Mouse (Mus musculus) ES-Bruce4 (cell line): ENCODE data around the gene Nubp1. TPM values are rescaled to one million over a fixed set of nuclear protein-coding genes. Genes with fewer than 3 reads are reported as not detected.

Experiments
- H3K27ac ChIP-seq: 2 replicates; pipeline ENCODE4 v1.5.1; 2012; ENCODE audit warnings: low read length, inconsistent platforms; ENCODE audit not compliant: insufficient read depth
- H3K27me3 ChIP-seq: 2 replicates; pipeline ENCODE4 v1.6.1; 2012; ENCODE audit warnings: mild to moderate bottlenecking, low read length, inconsistent platforms; ENCODE audit not compliant: control insufficient read depth, poor library complexity, insufficient read depth, severe bottlenecking
- H3K36me3 ChIP-seq: 2 replicates; pipeline ENCODE4 v1.6.1; 2012; ENCODE audit warnings: inconsistent platforms, mild to moderate bottlenecking, low read length, moderate library complexity; ENCODE audit not compliant: control insufficient read depth, poor library complexity, insufficient read depth, severe bottlenecking
- H3K4me1 ChIP-seq: one replicate; pipeline ENCODE4 v1.8.1; 2011; ENCODE audit warnings: low read length; ENCODE audit not compliant: control insufficient read depth, insufficient read depth
- H3K4me3 ChIP-seq: 2 replicates; pipeline ENCODE4 v1.5.1; 2011; ENCODE audit warnings: low read depth, mild to moderate bottlenecking, low read length
- H3K9ac ChIP-seq: 2 replicates; pipeline ENCODE4 v1.6.1; 2012; ENCODE audit warnings: low read depth, mild to moderate bottlenecking, inconsistent platforms; ENCODE audit not compliant: poor library complexity, severe bottlenecking
- H3K9me3 ChIP-seq: replicated peaks from 2 replicates; pipeline ENCODE4 v1.6.1; 2012; ENCODE audit warnings: mild to moderate bottlenecking, low read length, inconsistent platforms; ENCODE audit not compliant: control insufficient read depth, poor library complexity, insufficient read depth, severe bottlenecking
- CTCF ChIP-seq: IDR thresholded peaks from one replicate; pipeline ENCODE4 v1.8.1; 2011; ENCODE audit warnings: low read depth, low read length
- EP300 ChIP-seq: IDR thresholded peaks from 2 replicates; pipeline ENCODE4 v1.6.1; 2011; ENCODE audit warnings: low read depth, low read length; ENCODE audit not compliant: insufficient read depth
- POLR2A ChIP-seq: IDR thresholded peaks from one replicate; pipeline ENCODE4 v1.8.1; 2011; ENCODE audit warnings: low read length; ENCODE audit not compliant: insufficient read depth
- polyA plus RNA-seq: library from polyadenylated mRNA; stranded (reverse); fragments of >200 nt; gene quantifications from 2 replicates; pipeline ENCODE4 v1.2.4, GENCODE M21; 2011; ENCODE audit warnings: low read depth; ENCODE audit not compliant: missing spikeins, insufficient read depth, insufficient read length

Nubp1 gene
- polyA plus RNA-seq, 1 experiment, result 25.7 TPM

GRCm38 (mm10) chr16:10432387-10432786 lies 20.6 kb downstream of the Nubp1 start:
- H3K4me3 ChIP-seq, result no peak overlapping the region
- H3K27me3 ChIP-seq, result no peaks in the 10 kb centered on the region
- no peak overlapping the region for H3K9ac ChIP-seq
- TF ChIP-seq POLR2A, result no peak
- no peak for TF ChIP-seq CTCF
- TF ChIP-seq EP300, result no peak
- H3K36me3 ChIP-seq, result no peaks in the 10 kb centered on the region
- H3K9me3 ChIP-seq, result no peaks in the 10 kb centered on the region
- no peak overlapping the region for H3K27ac ChIP-seq
- no peaks in the 10 kb centered on the region for H3K4me1 ChIP-seq

DNA sequence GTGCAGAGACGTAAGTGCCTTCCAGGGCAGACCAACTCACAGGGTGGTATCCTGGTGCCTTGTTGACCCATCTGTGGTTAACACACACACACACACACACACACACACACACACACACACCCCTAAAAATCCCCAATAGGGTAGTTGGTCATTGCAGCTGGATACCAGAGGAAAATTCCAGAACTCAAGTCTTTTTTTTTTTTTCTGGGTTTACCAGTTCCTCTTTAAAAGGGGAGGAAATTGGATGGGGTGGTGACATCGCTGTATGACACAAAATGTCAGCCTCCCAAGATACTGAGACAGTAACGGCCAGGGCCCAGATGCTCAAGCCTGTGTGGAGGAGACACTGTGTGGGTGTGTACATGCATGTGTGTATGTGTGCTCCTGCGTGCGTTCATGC lies 21.6 kb downstream of the Nubp1 start:
- Histone ChIP-seq H3K4me1 (no peaks in the 10 kb centered on the region), H3K9ac (no peak overlapping the region), H3K36me3 (no peaks in the 10 kb centered on the region), H3K27me3 (no peaks in the 10 kb centered on the region), H3K27ac (no peak overlapping the region), H3K4me3 (no peak overlapping the region), H3K9me3 (no peaks in the 10 kb centered on the region)
- TF ChIP-seq POLR2A (no peak), CTCF (no peak)

- Histone ChIP-seq H3K36me3 (no peaks in the 10 kb centered on the region), H3K9ac (no peak overlapping the region), H3K27ac (no peak overlapping the region), H3K27me3 (no peaks in the 10 kb centered on the region), H3K4me3 (no peak overlapping the region), H3K9me3 (no peaks in the 10 kb centered on the region), H3K4me1 (no peaks in the 10 kb centered on the region)
- no peak for TF ChIP-seq CTCF
- TF ChIP-seq POLR2A, result no peak
- no peak for TF ChIP-seq EP300
Measured at GRCm38 (mm10) chr16:10436166-10436565, 24.4 kb downstream of the Nubp1 start.

- H3K4me3 ChIP-seq, result no peak overlapping the region
- no peak overlapping the region for H3K27ac ChIP-seq
- no peaks in the 10 kb centered on the region for H3K4me1 ChIP-seq
- H3K36me3 ChIP-seq, result no peaks in the 10 kb centered on the region
- TF ChIP-seq POLR2A (no peak), EP300 (no peak), CTCF (no peak)
- no peaks in the 10 kb centered on the region for H3K9me3 ChIP-seq
- H3K27me3 ChIP-seq, result no peaks in the 10 kb centered on the region
- no peak overlapping the region for H3K9ac ChIP-seq
Measured at GRCm38 (mm10) chr16:10438055-10438454, 26.3 kb downstream of the Nubp1 start.

DNA sequence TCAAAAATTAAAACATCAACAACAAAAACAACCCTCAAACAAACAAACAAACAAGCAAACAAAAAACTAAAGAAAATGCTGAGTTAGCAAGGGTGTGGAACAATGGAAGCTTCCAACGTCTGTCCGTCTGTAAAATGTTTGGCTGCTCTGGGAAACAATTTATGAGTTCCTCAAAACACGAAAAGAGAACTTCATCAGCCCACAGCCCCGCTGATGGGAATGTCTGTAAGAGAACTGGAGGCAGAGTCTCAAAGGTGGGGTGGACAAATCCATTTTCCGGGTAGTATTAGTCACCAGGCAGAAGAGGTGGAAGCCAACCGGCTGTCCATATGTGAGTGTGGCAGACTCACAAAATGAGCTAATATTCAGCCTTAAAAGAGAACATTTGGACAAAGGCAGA lies 29.6 kb downstream of the Nubp1 start:
- Histone ChIP-seq H3K27ac (no peak overlapping the region), H3K4me3 (no peak overlapping the region)

DNA sequence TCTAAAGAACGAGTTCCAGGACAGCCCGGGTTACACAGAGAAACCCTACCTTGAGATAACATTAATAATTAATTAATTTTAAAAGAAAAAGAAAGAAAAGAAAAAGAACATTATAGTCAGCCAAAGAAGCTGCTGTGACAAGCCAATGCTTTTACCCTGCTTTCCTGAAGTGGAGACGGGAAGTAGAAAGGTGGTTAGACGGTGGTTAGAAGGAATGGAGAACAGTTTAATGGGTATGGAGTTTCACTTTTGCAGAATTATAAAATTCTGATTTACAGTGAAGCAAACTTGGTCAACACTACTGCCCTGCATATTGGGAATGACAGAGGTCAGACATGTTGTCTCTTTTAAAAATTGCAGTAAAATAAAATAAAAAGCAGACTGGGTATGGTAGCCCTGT lies 30.0 kb downstream of the Nubp1 start:
- Histone ChIP-seq H3K9ac (no peak overlapping the region), H3K9me3 (no peaks in the 10 kb centered on the region), H3K27me3 (no peaks in the 10 kb centered on the region), H3K36me3 (no peaks in the 10 kb centered on the region), H3K4me1 (no peaks in the 10 kb centered on the region), H3K4me3 (no peak overlapping the region), H3K27ac (no peak overlapping the region)
- TF ChIP-seq POLR2A (no peak), CTCF (no peak), EP300 (no peak)

More for the DNA sequence above, 29.6 kb downstream of the Nubp1 start:
- no peaks in the 10 kb centered on the region for H3K9me3 ChIP-seq
- no peak for TF ChIP-seq CTCF
- no peak for TF ChIP-seq POLR2A
- no peak for TF ChIP-seq EP300
- no peak overlapping the region for H3K9ac ChIP-seq
- no peaks in the 10 kb centered on the region for H3K4me1 ChIP-seq
- no peaks in the 10 kb centered on the region for H3K27me3 ChIP-seq
- H3K36me3 ChIP-seq, result no peaks in the 10 kb centered on the region

- no peak overlapping the region for H3K9ac ChIP-seq
- no peak overlapping the region for H3K4me3 ChIP-seq
- no peaks in the 10 kb centered on the region for H3K4me1 ChIP-seq
- no peaks in the 10 kb centered on the region for H3K9me3 ChIP-seq
- no peaks in the 10 kb centered on the region for H3K27me3 ChIP-seq
- H3K36me3 ChIP-seq, result no peaks in the 10 kb centered on the region
- TF ChIP-seq POLR2A, result no peak
- no peak for TF ChIP-seq EP300
- no peak for TF ChIP-seq CTCF
- H3K27ac ChIP-seq, result no peak overlapping the region
Measured at GRCm38 (mm10) chr16:10443723-10444122, 32.0 kb downstream of the Nubp1 start.
